Mouse (Mus musculus) cerebellum, postnatal 36 days (tissue): ENCODE data around the gene Fancg.
A peak's percentile ranks its signal among the peaks of the same experiment; 100 is the strongest.

ENCODE experiments used
- DNase-seq, 2 experiments: peaks; one replicate each; pipeline ENCODE4 v3.0.0; 2021 to 2022; ENCODE audit warnings: mixed read lengths in 2 of 2

Fancg gene

DNA sequence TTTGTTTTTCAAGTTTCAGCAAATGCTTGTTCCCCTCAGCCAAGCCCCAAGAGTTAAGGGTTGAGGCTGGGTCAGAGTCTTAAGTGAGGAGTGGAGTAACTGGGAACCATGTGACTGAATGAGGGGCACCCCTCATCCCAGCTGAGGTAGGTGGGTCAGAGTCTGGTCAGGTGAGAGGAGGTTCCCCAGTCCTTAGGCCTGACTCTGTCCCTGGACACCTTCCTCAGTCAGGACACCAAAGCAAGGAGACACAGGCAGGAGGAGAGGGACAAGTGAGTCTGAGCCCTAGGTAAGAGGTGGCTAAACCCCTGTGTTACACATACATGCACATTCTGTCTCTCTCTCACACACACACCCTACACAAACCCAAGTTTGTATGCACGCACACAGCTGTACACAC is 22.2 kb upstream of the Fancg start:
- DNase-seq: no peak

GRCm38 (mm10) chr4:43031237-43031995 is 21.1 kb upstream of the Fancg start, which contains the start of gene Stoml2:
TSS of gene Stoml2 (minus strand) at chr4:43031710.
- peak; percentile 94 for DNase-seq

DNA sequence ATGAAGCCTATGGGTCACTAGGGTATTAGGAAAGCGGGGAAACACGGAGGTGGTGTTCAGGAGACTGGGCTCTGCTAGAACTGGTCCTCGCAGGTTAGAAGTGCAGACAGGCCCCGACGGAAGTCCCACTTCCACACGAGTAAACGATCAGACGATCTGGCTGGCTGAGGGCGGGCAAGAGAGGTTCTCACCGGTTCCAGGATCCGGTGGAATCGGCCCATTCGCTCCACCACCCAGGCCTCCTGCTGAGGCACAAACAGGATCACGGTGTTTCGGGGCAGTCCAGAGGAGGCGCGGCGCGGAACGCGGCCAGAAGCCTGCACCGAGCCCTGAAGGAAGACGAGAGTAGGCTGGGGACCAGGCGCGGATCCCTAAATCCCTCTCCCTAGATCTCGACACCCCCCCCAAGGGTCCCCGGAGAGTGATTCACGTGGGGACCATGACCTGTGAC is 20.5 kb upstream of the Fancg start:
- DNase-seq: peak in 1 of 2 experiments; percentile 55

DNA sequence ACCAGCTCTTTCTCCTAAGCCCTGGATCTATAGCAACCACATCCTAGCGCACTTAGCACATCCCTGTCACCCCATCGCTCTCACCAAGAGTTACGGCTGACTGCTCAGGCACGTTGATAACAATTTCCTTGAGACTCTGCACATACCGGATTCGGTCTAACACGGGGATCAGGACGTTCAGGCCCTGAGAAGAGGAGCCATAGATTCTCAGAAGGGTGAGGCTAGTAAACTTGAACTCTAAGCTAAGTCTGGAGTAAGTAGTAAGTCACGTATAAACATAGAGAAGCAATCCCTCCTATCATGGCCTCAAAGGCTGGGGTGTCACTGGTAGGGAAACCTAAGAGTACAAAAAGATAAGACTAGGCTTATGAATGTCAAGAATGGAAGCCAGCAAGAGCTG is 20.0 kb upstream of the Fancg start:
- DNase-seq: no peak

DNA sequence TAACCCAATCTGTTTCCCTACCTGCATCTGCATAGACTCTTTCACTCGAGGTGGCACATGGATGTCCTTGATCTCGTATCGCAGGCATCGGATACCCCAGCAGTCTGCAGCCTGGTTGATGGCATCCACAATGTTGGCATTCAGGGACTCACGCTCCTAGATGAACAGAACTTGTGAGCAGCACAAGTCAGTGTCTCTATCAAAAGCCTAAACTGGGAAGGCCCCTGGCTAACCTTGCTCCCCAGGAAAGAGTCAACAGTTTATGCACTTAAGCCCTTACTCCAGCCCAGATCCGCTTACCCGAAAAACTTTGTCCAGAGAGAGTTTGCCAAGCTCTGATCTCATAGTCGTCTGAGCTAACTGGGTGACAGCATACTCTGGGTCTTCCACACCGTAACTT is 19.4 kb upstream of the Fancg start:
- no peak for DNase-seq

- no peak for DNase-seq
Measured at GRCm38 (mm10) chr4:43029121-43029520, 18.8 kb upstream of the Fancg start.

DNA sequence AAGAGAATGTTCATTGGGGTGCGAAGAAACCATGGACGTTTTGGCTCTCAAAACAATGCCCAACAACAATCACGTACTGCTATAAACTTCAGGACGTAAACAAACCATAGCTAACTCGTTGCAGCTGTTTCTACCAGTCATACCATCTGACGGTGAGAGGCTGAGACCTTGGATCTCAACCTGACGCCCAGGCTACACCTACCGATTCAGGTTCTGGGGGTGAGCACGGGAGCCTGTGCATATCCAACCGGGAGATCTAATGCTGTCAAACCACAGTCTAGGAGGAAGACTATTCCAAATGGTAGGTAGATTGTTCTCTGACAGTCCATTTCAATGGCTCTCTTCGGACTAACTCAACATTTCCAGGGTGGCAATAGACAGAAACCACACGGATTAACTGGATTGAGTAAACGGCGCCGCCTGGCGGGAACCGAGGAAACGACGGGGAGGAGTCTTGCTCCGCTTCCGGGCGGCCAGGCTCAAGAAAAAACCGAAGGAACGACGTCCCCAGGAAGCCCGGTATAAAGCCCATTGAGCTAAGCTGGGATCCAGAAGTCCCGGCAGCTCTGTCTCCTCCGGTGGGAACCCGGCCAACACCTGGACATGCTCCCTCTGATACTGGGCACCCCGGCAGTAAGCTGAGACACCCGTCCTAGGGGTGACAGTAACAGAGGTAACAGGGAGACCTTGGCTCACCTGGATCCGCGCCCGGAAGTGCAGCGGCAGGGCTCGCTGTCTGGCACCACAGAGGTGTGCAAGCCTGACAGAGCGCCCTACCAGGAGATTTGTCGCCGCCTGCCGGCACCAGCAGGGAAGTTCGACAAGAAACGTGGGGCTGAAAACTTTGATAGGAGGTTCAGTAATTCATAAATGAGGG is 15.0 kb upstream of the Fancg start, which contains the start of gene Pigo:
Gene Pigo, minus strand, starts transcription at position 736 of the 877 bp plus-strand sequence.
- DNase-seq: peak; percentile 97 to 99

DNA sequence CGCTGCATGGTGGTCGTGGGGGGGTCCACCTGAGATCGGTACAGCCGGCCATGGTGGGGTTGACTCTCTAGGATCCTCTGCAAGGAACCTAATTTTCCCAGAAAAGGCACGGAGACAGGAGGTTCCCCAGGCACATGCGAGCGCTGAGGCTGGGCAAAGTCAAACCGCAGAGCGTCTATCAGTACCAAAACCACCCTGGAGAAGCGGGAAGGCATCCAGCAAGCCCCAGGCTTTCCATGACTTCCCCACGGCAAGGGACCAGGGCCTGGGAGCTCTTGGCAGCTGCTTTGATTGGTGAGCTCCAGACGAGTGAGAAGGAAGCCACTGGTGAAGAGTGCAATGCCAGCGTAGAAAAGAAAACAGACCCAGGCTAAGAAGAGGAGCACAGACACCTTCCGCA is 14.4 kb upstream of the Fancg start:
- peak in 1 of 2 experiments; percentile 40 for DNase-seq

DNA sequence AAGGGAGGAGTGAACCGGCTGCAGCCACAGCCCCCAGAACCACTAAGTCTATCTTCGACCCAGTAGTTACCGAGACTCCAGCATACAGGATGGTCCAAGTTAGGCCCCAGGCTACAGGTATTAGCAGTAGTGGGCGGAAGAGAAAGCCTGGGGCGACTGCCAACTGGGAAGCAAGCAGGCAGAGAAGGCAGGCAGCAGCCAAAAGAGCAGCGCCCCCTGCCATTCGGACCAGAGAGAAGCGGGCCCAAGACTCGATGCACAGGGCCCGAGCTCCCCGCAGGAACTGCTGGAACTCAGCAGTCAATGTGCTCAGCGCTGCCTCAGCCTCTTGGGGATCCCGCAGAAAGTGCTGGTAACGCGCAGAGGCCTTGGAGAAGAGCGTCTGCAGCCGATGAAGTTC is 11.0 kb upstream of the Fancg start:
- peak in 1 of 2 experiments; percentile 43 for DNase-seq

DNA sequence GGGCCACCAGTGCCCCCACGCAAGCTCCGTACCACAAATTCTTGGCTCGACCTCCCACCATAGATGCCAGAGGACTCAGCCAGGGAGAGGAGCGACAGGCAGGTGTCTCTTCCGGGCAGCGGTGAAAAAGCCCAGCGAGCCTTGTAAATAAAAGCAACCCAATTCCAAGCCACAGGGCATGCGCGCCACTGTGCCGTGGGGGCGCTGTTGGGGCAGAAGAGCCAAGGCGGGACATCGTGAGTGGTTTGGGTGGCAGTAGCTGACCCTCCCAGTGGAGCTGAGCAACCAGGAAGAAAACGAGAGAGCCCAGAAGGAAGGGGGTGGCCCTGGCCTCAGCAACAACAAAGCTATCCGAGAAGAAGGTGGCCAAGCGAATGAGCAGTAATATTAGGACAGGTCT is 10.6 kb upstream of the Fancg start:
- DNase-seq: peak in 1 of 2 experiments; percentile 21

DNA sequence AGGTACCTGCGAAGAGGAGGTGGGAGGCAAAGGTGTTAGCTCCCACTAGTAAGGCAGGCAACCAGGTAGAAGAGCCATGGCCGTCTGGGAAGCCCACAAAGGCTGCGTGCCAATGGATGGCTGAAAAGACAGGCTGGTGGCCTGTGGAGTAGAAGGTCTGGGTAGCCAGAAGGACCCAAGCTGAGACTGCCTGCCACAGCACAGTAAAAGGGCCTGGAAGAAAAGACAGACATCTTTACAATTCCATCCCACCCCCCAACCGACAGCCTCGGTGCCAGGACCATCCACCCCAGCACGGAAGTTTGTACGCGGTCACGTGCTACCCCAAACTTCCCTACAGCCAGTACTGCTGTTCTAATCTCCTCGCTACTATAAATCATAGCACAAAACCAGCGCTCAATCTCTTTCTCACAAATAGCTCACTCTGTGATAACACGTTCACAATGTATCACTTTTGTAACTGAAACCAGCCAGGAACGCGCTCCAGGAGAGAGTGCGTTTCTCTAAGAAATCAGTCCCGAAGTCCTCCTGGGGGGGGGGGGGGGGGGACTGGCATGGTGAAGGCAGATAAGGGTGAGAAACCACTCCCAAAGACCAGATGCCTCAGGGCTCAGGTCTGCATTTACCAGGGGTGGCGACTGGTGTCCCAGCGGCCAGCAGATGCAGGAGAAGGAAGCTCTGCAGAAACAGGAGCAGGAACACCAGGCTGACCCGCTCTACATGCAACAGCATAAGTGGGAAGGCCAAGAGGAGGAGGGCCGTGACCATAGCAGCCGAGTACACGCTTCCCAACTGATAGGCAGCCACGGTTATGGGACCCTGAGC is 9.5 kb upstream of the Fancg start:
- DNase-seq: no peak

GRCm38 (mm10) chr4:43019176-43019575 is 8.9 kb upstream of the Fancg start:
- DNase-seq: no peak

GRCm38 (mm10) chr4:43018156-43018555 is 7.8 kb upstream of the Fancg start:
- no peak for DNase-seq

- no peak for DNase-seq
Measured at GRCm38 (mm10) chr4:43012091-43012490, 1.8 kb upstream of the Fancg start.

DNA sequence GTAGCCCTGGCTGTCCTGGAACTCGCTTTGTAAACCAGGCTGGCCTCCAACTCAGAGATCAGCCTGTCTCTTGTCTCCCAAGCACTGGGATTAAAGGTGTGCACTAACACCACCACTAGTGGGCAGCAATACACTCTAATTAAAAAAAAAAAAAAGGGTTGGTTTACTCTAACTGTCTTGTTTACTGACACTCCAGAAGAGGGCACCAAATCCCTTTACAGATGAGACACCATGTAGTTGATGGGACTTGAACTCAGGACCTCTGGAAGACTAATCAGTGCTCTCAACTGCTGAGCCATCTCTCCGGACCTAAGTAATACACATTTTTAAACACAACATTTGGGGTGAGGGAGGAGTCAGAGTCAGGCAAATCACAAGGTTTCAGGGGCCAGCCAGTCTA is 4.5 kb downstream of the Fancg start:
- DNase-seq: peak; percentile 30 to 35

DNA sequence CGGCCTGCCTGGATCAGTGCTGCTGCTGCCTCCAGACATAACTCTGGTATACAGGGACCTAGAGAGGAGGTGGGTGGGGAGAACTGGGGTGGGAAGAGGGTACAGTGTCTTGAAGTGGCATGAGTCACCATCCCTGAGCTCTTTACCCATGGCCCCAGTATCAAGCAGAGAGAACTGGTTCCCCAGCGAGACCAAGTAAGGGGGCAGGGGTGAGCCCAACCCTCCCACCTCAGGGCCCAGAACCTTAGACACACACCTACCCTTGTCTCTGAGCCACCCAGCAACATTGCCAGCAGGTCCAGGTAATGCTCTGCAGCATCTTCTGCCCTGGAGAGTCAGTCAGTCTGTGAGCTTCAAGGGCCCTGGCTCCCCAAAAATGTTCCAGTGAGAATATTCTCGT is 5.4 kb downstream of the Fancg start:
- no peak for DNase-seq

DNA sequence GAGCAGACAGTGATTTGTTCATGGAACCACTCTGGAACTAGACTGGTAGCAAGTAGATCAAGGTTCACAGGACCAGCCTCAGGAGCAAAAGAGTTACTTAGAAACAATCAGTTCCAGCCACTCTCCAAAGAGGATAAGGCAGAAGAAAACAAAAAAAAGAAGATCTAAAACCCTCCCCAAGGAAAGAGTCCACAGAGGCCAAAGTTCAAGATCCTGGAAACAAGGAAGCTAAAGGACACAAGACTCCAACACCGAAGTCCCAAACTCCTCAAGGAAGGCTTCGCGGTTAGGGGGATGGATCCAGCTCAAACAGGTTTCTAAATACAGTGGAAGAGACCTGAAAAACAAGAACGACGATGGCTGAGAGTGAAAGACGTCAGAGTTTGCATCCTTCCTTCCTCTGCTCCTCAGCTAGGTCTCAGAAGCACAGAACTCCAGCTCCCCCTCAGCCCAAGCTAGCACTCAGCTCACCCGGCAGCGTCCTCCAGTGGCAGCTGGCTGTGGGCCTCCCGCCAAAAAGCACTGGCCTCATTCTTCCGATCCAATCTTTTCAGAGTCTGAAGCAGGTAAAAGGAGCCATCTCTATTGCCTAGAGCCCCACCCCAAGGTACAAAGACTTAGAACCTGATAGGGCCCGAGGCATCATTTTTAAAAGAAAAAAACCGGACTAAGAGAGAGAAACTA is 7.4 kb downstream of the Fancg start:
- DNase-seq: no peak

DNA sequence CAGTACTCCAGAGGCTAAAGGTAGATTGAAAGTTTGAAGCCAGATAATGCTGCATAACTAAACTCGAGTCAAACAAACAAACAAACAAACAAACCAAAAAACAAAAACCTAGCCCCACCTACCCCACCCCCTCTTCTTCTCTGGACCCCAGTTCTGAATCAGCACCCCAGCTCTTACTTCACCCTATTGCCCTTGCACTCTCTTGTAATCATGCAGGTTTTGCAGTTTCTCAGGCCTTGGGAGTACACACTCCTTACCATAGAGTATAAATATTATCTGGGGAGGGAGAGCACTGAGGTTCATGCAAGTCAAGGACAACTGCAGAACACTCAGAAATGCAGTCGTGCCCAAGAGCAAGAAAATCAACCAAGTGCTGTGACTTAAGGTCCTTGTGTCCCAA is 9.0 kb downstream of the Fancg start:
- no peak for DNase-seq

DNA sequence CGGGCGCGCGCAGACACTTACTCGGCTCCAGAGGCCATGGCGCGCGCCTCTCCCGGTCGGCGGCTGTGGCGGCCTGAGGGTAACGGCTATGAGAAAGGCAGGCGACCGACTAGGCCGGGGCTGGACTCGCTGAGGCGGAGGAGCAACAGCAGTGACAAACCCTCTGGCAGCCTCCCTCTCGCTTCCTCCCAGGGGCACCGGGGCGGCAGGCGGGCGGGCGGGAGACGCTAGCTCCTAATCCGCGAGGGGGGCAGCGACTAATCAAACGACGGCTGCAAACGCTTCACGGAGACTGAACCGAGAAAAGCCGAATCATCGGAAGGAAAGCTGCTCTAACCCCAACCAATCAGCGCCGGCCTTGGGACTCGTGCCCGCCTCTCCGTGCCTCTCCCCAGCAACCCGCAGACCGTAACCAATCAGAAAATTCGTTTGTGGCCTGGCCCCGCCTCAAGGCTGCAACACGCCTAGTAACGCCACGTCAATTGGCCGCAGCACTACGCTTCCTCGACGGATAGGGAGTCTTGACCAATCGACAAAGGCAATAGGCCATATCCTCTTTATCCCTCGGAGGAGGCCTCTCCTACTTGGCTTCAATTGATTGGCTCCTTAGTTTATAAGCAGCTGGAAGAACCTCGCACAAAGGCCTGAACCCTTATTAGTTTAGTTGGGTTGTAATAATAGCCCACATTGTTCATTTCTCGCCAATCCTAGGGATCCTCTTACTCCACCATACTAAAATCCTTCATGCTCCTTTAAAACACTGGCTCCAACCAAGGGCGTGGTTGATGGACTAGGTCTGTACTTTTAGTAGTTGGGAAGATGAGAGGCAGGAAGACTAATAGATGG is 9.9 kb downstream of the Fancg start, which contains the start of gene Vcp:
Gene Vcp, minus strand, starts transcription at position 367 of the 846 bp plus-strand sequence.
- peak; percentile 99 for DNase-seq

DNA sequence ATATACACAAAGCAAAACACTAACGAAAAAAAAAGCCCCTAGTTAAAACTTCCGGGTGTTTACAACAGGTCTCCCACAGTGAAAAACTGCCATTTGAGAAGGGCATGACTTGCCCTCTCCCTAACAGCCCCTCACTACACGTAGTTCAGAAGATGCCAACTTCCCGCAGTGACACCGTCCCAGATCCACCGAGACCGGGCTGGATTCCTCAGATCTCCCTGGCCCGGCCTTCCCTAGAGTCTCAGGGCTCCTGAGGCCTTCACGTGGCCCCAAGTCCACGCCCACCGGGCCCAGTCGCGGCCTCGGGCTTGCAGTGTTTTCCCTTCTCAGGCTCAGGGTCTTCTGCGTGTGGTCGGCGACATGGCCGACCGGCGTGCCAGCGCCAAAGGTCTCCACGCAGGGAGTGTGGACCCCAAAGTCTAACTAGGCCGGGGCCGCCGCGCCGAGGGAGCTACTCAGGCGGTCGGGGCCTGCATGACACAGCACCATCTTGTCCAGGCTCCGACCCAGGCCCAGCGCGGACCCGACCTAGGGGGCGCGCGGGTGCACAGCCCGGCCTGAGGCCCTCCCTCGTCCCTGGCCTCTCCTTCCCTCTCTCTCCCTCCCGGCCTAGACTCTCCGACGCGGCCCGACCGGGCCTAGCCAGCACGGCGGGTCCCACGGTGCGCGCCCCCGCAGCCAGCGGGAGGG is 10.7 kb downstream of the Fancg start:
- peak; percentile 63 to 72 for DNase-seq

DNA sequence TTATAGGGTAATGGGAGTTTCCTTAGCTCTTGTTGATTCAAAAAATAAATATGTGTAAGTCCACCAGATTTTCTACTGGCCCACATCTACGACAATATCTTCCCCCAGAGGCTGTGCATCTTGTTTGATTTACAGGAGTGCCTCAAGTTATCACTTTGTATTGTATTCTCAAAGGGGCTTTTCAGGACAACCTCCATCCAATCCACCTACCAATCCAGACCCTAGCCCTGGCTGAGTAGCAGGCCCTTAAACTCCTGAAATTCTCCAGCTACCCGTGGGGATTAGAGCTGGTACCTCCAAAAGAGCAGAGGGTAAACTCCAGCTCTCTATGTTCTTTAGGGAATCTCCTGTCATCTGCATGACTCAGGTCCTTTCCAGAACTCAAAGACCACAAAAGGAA is 12.3 kb downstream of the Fancg start:
- no peak for DNase-seq
